Mouse (Mus musculus) brain, embryonic 14.5 days (tissue): ENCODE results near the gene Prcd.

Experiments used
- CTCF ChIP-seq: fragments of 200-500 bp; IDR thresholded peaks from 2 replicates; pipeline ENCODE4 v1.5.1; 2012; ENCODE audit warnings: inconsistent platforms, mild to moderate bottlenecking, moderate library complexity, borderline replicate concordance; ENCODE audit not compliant: insufficient read depth, insufficient read length; ENCODE audit errors: extremely low read depth
- POLR2A ChIP-seq: fragments of 200-500 bp; IDR thresholded peaks from 2 replicates; pipeline ENCODE4 v1.6.1; 2012; ENCODE audit warnings: mild to moderate bottlenecking, inconsistent platforms, borderline replicate concordance; ENCODE audit not compliant: poor library complexity, insufficient read depth, insufficient read length, severe bottlenecking; ENCODE audit errors: extremely low read depth

- no peak for TF ChIP-seq POLR2A
- no peak for TF ChIP-seq CTCF
Observed at GRCm38 (mm10) chr11:116624131-116624832, 29.1 kb upstream of the Prcd start.
